ENCODE assay signal across 8 mouse cellular contexts in the genomic region with DNA sequence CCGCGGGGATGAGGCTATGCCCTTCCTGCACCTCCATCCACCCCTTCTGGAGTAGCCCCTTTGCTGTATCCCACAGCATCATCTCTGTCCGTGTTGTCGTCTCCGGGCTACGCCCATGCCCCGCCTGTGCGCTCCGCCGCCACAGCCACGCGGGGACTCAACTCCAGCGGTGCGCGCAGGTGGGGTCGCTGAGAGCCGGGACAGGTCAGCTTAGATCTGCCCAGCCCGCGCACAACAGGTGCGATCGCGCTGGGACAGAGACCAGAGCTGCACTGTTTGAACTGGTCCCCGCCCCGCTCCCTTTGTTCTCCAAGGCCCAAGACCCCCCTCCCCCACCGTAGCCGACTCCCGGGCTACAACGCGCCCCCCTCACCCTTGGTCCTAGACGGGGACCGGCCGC. TPM values are rescaled to one million over a fixed set of nuclear protein-coding genes. Genes with fewer than 3 reads are reported as not detected.
DNase-seq lines count a peak whose midpoint lies in the region; ATAC-seq lines count a peak whose summit lies in the region.

No protein-coding gene starts in this region.

- intact Hi-C loops in heart, postnatal 10 days (cut with DNase I): loop anchor here (2.0 to 10.0 kb wide), 2 partner anchors 118 to 634 kb away; partner anchors contain the start of genes Pcp2, Pet100 and Xab2

- peak overlapping the region; percentile 92 for H3K27ac ChIP-seq in heart, embryonic 10.5 days
- no peak overlapping the region for H3K27ac ChIP-seq in liver, embryonic 16.5 days (ENCODE audit: low read length)
- H3K27ac ChIP-seq in stomach, embryonic 14.5 days (ENCODE audit: low read length): peak overlapping the region; percentile 84

- peak overlapping the region; percentile 60 for H3K9ac ChIP-seq in liver, embryonic 16.5 days (ENCODE audit: low read depth, low read length)
- H3K9ac ChIP-seq in stomach, embryonic 14.5 days (replicated peaks; ENCODE audit: low read depth, low read length): peak overlapping the region; percentile 73

- under 1% methylated on average over 32 of the region's 32 CpGs for WGBS in heart, embryonic 10.5 days
- WGBS in liver, embryonic 16.5 days (ENCODE audit: insufficient replicate concordance): under 1% methylated on average over 32 of the region's 32 CpGs
- WGBS in stomach, embryonic 14.5 days: under 1% methylated on average over 31 of the region's 32 CpGs

- DNase-seq in heart, embryonic 10.5 days (ENCODE audit: low spot score): peak; percentile 85
- DNase-seq in heart, postnatal 10 days: no peak
- DNase-seq in embryo, embryonic 11 days: peak; percentile 86
- no peak for DNase-seq in ovary, adult 18-20 months (ENCODE audit: low spot score)

- H3K4me1 ChIP-seq in heart, embryonic 10.5 days: peaks cover 37% of the 10 kb centered on the region
- H3K4me1 ChIP-seq in liver, embryonic 16.5 days (ENCODE audit: control insufficient read depth, low read depth, low read length): peaks cover 20% of the 10 kb centered on the region
- peaks cover 18% of the 10 kb centered on the region; the same call in 1 of the 2 replicates for H3K4me1 ChIP-seq in stomach, embryonic 14.5 days (ENCODE audit: control insufficient read depth, insufficient read depth, low read length)

- peaks cover 76% of the 10 kb centered on the region for H3K36me3 ChIP-seq in heart, embryonic 10.5 days
- H3K36me3 ChIP-seq in liver, embryonic 16.5 days (ENCODE audit: control insufficient read depth, insufficient read depth): peaks cover 5% of the 10 kb centered on the region
- H3K36me3 ChIP-seq in stomach, embryonic 14.5 days (ENCODE audit: control insufficient read depth, insufficient read depth, low read length): peaks cover 55% of the 10 kb centered on the region

- H3K4me3 ChIP-seq in heart, embryonic 10.5 days: peak overlapping the region; percentile 85
- H3K4me3 ChIP-seq in liver, embryonic 16.5 days (ENCODE audit: low read depth, low read length): peak overlapping the region; percentile 67
- H3K4me3 ChIP-seq in stomach, embryonic 14.5 days (ENCODE audit: low read depth, low read length): peak overlapping the region; percentile 76

- H3K9me3 ChIP-seq in heart, embryonic 10.5 days: no peaks in the 10 kb centered on the region
- H3K9me3 ChIP-seq in liver, embryonic 16.5 days (replicated peaks; ENCODE audit: control insufficient read depth, low read length): no peaks in the 10 kb centered on the region
- H3K9me3 ChIP-seq in stomach, embryonic 14.5 days (ENCODE audit: control insufficient read depth, low read depth, low read length): no peaks in the 10 kb centered on the region

- no peaks in the 10 kb centered on the region for H3K27me3 ChIP-seq in heart, embryonic 10.5 days (ENCODE audit: insufficient read depth, poor library complexity, severe bottlenecking)
- H3K27me3 ChIP-seq in liver, embryonic 16.5 days (ENCODE audit: control insufficient read depth, insufficient read depth, low read depth, low read length): no peaks in the 10 kb centered on the region
- no peaks in the 10 kb centered on the region for H3K27me3 ChIP-seq in stomach, embryonic 14.5 days (ENCODE audit: control insufficient read depth, insufficient read depth, low read length)

- peak overlapping the region; percentile 100 for H3K4me2 ChIP-seq in liver, embryonic 16.5 days (ENCODE audit: low read depth, low read length)
- peak overlapping the region; percentile 76 for H3K4me2 ChIP-seq in stomach, embryonic 14.5 days (replicated peaks; ENCODE audit: low read depth, low read length)

- peak; percentile 23 for ATAC-seq in CD4-positive, CD25-positive, alpha-beta regulatory T cell, adult 4 months
- ATAC-seq in hematopoietic stem cell, adult 5-6 weeks (replicated peaks in 1 of 2; ENCODE audit: insufficient read depth in 1 of 2, low FRiP score in 2 of 2, low TSS enrichment in 1 of 2, low read depth in 1 of 2, poor library complexity in 2 of 2, severe bottlenecking in 2 of 2): peak; percentile 12 to 22; a peak in 2 of 4 replicates
- peak; percentile 42 for ATAC-seq in liver, embryonic 16.5 days (ENCODE audit: low read depth)
- ATAC-seq in stomach, embryonic 14.5 days (ENCODE audit: insufficient number of reproducible peaks, insufficient read depth, low FRiP score, low read depth): peak; percentile 68

RNA-seq across cellular contexts. Expression of gene Ctxn1, which starts 0.4 kb away (rescaled TPM):
- polyA plus RNA-seq in heart, embryonic 10.5 days (2016; fragmentation: Nextera tagmentation; extraction: Ambion mirVana): 33.2 and 59.1 TPM in 2 replicates
- total RNA-seq in heart, postnatal 10 days (2021): 1 to 10 TPM; 4.5 to 5.6 TPM
- not detected for polyA plus RNA-seq in CD4-positive, CD25-positive, alpha-beta regulatory T cell, adult 4 months (2017; shearing (Covaris generic))
- 4.7 and 7.3 TPM in 2 replicates for total RNA-seq in hematopoietic stem cell, adult 5-6 weeks (2017)
- 1.3 and 1.5 TPM in 2 replicates for polyA plus RNA-seq in liver, embryonic 16.5 days (2015; fragmentation: Nextera tagmentation; extraction: Ambion mirVana)
- 82.9 and 87.4 TPM in 2 replicates for polyA plus RNA-seq in stomach, embryonic 14.5 days (2014; fragmentation: Nextera tagmentation; extraction: Ambion mirVana)

RNA-seq across cellular contexts. Expression of gene Snapc2, which starts 5.8 kb away (rescaled TPM):
- polyA plus RNA-seq in heart, embryonic 10.5 days (2016; fragmentation: Nextera tagmentation; extraction: Ambion mirVana): 47.8 and 60.2 TPM in 2 replicates
- 10 to 100 TPM; 16.6 to 20.5 TPM for total RNA-seq in heart, postnatal 10 days (2021)
- polyA plus RNA-seq in CD4-positive, CD25-positive, alpha-beta regulatory T cell, adult 4 months (2017; shearing (Covaris generic)): 10 to 100 TPM; 12.8 TPM
- 12.8 and 13.9 TPM in 2 replicates for total RNA-seq in hematopoietic stem cell, adult 5-6 weeks (2017)
- 14.0 and 14.1 TPM in 2 replicates for polyA plus RNA-seq in liver, embryonic 16.5 days (2015; fragmentation: Nextera tagmentation; extraction: Ambion mirVana)
- polyA plus RNA-seq in stomach, embryonic 14.5 days (2014; fragmentation: Nextera tagmentation; extraction: Ambion mirVana): 57.1 and 61.9 TPM in 2 replicates

RNA-seq across cellular contexts. Expression of gene Tgfbr3l, which starts 10.7 kb away (rescaled TPM):
- 2.4 and 2.5 TPM in 2 replicates for polyA plus RNA-seq in heart, embryonic 10.5 days (2016; fragmentation: Nextera tagmentation; extraction: Ambion mirVana)
- total RNA-seq in heart, postnatal 10 days (2021): 1 to 10 TPM; 4.5 to 6.7 TPM
- polyA plus RNA-seq in CD4-positive, CD25-positive, alpha-beta regulatory T cell, adult 4 months (2017; shearing (Covaris generic)): 1 to 10 TPM; 7.2 to 9.6 TPM
- total RNA-seq in hematopoietic stem cell, adult 5-6 weeks (2017): 1.6 and 6.0 TPM in 2 replicates
- 0.82 and 1.1 TPM in 2 replicates for polyA plus RNA-seq in liver, embryonic 16.5 days (2015; fragmentation: Nextera tagmentation; extraction: Ambion mirVana)
- 4.9 and 5.3 TPM in 2 replicates for polyA plus RNA-seq in stomach, embryonic 14.5 days (2014; fragmentation: Nextera tagmentation; extraction: Ambion mirVana)

RNA-seq across cellular contexts. Expression of gene Timm44, which starts 17.0 kb away (rescaled TPM):
- polyA plus RNA-seq in heart, embryonic 10.5 days (2016; fragmentation: Nextera tagmentation; extraction: Ambion mirVana): 70.2 and 72.0 TPM in 2 replicates
- total RNA-seq in heart, postnatal 10 days (2021): 100 to 1,000 TPM; 107 to 112 TPM
- polyA plus RNA-seq in CD4-positive, CD25-positive, alpha-beta regulatory T cell, adult 4 months (2017; shearing (Covaris generic)): 100 to 1,000 TPM in 1 of 2 experiments, 10 to 100 TPM in 1; 75.2 to 122 TPM
- 126 and 143 TPM in 2 replicates for total RNA-seq in hematopoietic stem cell, adult 5-6 weeks (2017)
- 28.3 and 30.0 TPM in 2 replicates for polyA plus RNA-seq in liver, embryonic 16.5 days (2015; fragmentation: Nextera tagmentation; extraction: Ambion mirVana)
- polyA plus RNA-seq in stomach, embryonic 14.5 days (2014; fragmentation: Nextera tagmentation; extraction: Ambion mirVana): 80.7 and 81.1 TPM in 2 replicates

RNA-seq across cellular contexts. Expression of gene Gm49320, which starts 20.0 kb away (rescaled TPM):
- polyA plus RNA-seq in heart, embryonic 10.5 days (2016; fragmentation: Nextera tagmentation; extraction: Ambion mirVana): 0.59 TPM in 1 of 2 replicates, not detected in the other
- under 1 TPM in 1 of 2 experiments, not detected in 1; 0.57 TPM for total RNA-seq in heart, postnatal 10 days (2021)
- polyA plus RNA-seq in CD4-positive, CD25-positive, alpha-beta regulatory T cell, adult 4 months (2017; shearing (Covaris generic)): under 1 TPM in 1 of 2 experiments, not detected in 1; 0.46 TPM
- total RNA-seq in hematopoietic stem cell, adult 5-6 weeks (2017): 1.3 TPM in 1 of 2 replicates, not detected in the other
- polyA plus RNA-seq in liver, embryonic 16.5 days (2015; fragmentation: Nextera tagmentation; extraction: Ambion mirVana): not detected in 2 replicates
- polyA plus RNA-seq in stomach, embryonic 14.5 days (2014; fragmentation: Nextera tagmentation; extraction: Ambion mirVana): 2.4 and 2.7 TPM in 2 replicates

Comparison
In these comparisons a context has a peak if more than half of its experiments do, and no peak if none do; other contexts are left out.
1. DNase-seq: peak in heart, embryonic 10.5 days (single experiment) and embryo, embryonic 11 days (single experiment); none in heart, postnatal 10 days (0 of 2) and ovary, adult 18-20 months (single experiment).
2. ATAC-seq: peak in every context shown above with its lines; median percentile 68 in stomach, embryonic 14.5 days; 42 in liver, embryonic 16.5 days; 23 in CD4-positive, CD25-positive, alpha-beta regulatory T cell, adult 4 months; 17 in hematopoietic stem cell, adult 5-6 weeks.
3. RNA of gene Ctxn1, which starts 0.4 kb away (polyA plus RNA-seq): 82.9 to 87.4 TPM in stomach, embryonic 14.5 days and 33.2 to 59.1 TPM in heart, embryonic 10.5 days; 1.3 to 1.5 TPM in liver, embryonic 16.5 days and not detected in CD4-positive, CD25-positive, alpha-beta regulatory T cell, adult 4 months; every median in the first group is over 10 times any median in the second.
4. Peak in every context shown above with its lines, with median percentiles within 50 percentile points of each other: H3K4me3 ChIP-seq.